Mouse (Mus musculus) v-Abl transformed pro-B cells (cell line): ENCODE data around the gene Galnt17.

Experiments used
- in situ Hi-C, 2 experiments: fragments of 400-800 bp; cut with MboI; formaldehyde crosslinking; loops; one replicate each; pipeline ENCODE4 v1.15.1; 2025; ENCODE audit not compliant: unreplicated experiment in 2 of 2

The Galnt17 gene

DNA sequence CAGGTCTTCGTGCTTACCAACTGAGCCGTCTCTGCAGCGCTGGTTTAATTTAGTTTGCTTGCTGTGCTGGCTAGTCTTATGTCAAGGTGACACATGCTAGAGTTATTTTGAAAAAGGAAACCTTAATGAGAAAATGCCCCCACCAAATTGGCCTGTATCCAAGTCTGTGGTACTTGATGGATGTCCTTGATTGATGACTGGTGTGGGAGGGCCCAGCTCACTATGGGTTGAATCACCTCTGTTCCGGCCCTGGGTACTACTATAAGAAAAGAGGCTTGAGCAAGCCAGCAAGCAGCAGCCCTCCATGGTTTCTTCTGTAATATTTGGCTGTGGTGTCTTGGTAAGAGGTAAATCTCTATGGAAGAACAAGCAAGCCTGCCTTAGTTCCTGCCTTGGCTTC is 165.7 kb downstream of the Galnt17 start:
- in situ Hi-C loops: no loop called here

DNA sequence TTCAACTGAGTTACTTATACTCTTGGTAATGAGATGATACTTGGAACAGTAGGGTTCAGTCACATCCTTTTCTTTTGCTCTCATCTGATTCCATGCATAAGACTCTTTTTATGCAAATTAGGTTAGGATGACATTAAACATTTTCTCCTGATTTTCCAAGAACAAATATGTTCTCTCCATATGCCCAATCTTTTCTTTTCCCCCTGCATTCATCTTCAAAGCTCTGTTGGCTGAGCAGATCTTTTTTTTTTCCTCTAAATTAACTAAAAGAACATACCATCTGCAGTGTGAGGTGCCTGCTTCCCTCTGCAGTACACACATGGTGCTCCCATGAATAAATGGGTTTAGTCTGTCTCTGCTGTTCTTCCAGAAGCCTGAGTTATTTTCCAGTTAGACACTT is 173.5 kb downstream of the Galnt17 start:
- in situ Hi-C loops: no loop called here

GRCm38 (mm10) chr5:131120296-131120840 is 187.9 kb downstream of the Galnt17 start:
- in situ Hi-C loops: no loop called here

DNA sequence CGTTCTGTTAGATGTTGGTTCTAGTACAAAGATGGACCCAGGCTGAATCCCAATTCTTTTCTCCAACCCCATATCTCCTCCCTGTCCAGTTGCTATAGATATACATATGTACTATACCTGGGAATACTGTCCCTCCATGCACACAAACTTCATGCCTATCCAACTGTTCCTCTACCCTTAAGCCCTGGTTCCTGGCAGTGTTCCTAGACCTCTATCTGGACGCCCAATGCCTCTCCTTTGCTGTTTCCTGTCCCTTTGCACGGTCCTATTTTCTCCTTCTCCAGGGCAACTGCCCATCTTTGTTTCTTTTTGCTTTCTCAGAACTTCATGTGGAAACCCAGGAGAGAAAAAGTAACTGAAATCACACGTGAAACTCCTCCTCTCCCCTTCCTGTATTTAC is 188.4 kb downstream of the Galnt17 start:
- in situ Hi-C loops: no loop called here

GRCm38 (mm10) chr5:131117391-131118040 is 190.8 kb downstream of the Galnt17 start:
- in situ Hi-C loops: no loop called here

- in situ Hi-C loops: no loop called here
Measured at GRCm38 (mm10) chr5:131113850-131114470, 194.3 kb downstream of the Galnt17 start.

DNA sequence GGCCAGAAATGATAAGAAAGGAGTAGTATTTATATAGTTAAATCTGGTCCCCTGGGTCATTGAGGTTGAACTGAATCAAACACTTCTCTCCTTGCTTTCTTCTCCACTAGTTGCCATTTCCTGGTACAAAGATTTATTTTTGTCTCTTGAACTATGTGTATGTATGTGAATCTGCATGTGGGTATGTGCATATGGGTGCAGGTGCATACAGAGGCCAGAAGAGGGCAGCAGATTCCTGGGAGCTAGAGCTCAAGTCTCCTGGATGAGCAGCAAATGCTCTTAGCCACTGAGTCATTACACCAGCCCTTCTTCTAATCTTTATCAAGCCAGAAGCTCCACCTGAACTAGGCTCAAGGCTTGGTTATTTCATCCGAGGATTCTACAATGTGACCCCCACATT is 201.1 kb downstream of the Galnt17 start:
- in situ Hi-C loops: no loop called here

- in situ Hi-C loops: no loop called here
Measured at GRCm38 (mm10) chr5:131096824-131097223, 211.5 kb downstream of the Galnt17 start.

GRCm38 (mm10) chr5:131095635-131096034 is 212.7 kb downstream of the Galnt17 start:
- in situ Hi-C loops: no loop called here

DNA sequence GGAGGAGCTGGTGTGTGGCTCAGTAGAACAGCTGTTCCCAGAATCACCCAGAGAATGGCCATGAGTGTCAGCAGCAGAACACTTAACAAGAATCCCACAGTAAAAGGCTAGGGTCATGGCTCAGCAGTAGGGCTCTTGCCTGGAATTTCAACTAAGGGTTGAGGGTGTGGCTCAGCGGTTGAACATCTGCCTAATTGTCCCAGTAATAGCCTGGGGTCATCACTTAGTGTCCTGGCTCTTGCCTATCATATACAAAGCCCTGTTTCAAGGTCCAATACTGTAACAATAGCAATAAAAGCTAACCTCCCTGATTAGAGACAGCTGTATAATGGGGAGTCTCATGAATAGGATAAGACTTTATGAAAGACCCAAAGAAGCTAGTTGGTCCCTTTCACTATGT is 213.5 kb downstream of the Galnt17 start:
- in situ Hi-C loops: no loop called here

DNA sequence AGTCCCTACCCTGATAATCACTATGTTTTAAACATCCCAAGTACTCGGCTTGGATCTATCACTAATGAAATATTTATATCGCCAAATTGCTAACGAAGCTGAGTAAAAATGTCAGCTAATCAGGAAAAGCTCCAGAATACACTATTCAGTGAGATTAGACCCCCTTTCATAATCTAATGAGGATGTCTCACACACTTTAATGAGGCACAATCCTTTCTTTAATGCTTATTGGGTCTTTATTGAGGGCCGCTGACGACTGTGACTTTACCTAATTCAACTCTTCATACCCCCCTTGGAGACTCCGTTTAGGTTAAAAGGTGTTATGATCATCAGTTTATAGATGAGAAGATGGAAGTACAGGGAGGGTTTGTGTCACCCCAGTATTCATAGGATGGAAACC is 214.2 kb downstream of the Galnt17 start:
- in situ Hi-C loops: no loop called here

GRCm38 (mm10) chr5:131089876-131090275 is 218.4 kb downstream of the Galnt17 start:
- in situ Hi-C loops: no loop called here

DNA sequence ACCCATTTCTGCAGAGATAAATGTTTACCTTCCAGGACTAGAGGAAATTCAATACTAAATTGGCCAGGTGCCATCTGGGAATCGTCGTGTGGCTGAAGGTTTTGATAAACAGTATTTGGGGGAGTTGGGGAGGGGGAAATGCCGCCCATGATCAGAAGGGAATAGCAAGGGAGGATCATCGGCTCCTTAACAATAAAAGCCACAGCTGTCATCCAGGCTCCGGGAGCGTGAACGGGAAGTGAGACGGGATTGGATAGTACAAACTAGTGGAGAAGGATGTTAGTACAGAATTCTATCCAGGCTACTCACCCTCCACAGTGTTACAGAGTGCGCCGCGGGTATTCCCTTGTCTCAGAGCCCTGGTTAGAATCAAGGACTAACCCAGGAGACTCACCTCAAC is 219.4 kb downstream of the Galnt17 start:
- in situ Hi-C loops: no loop called here

GRCm38 (mm10) chr5:131083072-131083657 is 225.1 kb downstream of the Galnt17 start:
- in situ Hi-C loops: no loop called here

DNA sequence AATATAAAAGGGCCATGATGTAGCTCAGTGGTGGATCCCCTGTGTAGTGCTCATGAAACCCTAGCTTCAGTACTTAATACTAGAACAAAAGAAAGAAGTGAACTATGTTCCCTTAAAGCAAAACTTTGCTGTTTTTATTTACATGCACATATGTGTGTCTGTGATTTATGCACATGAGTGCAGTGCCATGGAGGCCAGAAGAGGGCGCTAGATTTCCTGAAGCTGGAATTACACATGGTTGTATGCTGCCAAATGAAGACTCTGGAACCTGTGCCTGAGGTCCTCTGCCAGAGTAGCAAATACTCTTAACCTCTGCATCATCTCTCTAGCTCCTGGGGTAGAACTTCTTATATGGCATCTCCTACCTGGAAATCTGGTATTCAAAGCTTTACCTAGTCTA is 230.6 kb downstream of the Galnt17 start:
- in situ Hi-C loops: no loop called here

DNA sequence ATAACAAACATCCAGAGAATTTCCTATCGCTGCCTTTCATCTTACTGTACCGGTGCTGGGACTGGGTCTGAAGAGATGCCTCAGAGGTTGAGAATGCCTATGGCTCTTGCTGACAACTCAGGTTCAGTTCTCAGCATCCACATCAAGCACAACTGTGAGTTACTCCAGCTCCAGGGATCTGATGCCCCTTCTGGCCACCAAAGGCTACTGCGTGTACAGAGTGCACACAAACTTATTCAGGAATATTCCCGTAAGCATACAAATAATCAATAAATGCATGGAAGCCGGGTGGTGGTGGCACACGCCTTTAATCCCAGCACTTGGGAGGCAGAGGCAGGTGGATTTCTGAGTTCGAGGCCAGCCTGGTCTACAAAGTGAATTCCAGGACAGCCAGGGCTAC is 232.5 kb downstream of the Galnt17 start:
- in situ Hi-C loops: no loop called here

DNA sequence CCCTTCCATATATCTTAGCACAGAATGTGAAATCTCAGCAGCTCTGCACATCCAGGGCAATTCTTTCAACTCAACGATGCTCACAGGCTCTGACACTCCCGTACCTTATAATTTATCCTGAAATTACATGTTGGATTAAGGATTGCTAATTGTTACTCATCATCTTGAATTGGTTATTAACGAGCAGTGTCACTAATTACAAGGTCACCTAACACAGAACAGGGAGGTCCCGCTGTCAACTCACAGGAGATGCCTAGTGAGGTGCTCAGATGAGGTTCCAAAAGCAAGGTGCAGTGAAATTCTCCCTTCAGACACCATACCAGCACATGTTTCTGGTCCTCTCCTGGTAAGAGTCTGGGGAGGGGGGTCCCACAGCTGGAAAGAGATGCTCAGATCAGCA is 234.0 kb downstream of the Galnt17 start:
- in situ Hi-C loops: no loop called here

GRCm38 (mm10) chr5:131065174-131065573 is 243.1 kb downstream of the Galnt17 start:
- in situ Hi-C loops: no loop called here

GRCm38 (mm10) chr5:131048505-131048904 is 259.8 kb downstream of the Galnt17 start:
- in situ Hi-C loops: no loop called here

DNA sequence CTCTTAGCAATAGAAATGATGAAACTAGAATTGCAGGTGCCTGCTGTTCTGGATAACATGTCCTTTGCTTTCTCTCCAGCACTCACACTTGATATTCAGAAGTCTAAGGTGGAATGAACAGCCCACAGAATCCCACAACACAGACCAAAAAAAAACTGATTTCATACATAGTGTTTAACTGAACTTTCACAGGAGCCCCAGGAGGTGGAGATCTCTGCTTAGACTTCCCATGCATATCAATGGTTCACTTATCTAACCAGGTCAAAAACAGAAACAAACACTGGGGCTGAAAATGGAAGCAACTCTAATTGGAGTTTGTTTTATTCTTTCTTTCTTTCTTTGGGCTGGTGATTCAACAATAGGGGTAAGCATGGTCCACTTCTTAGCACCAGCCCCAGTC is 265.2 kb downstream of the Galnt17 start:
- in situ Hi-C loops: no loop called here

GRCm38 (mm10) chr5:131040441-131040840 is 267.9 kb downstream of the Galnt17 start:
- in situ Hi-C loops: no loop called here
